Mouse (Mus musculus) hindbrain, embryonic 16.5 days (tissue): Measurements from ENCODE around the gene Cstl1. TPM values are rescaled to one million over a fixed set of nuclear protein-coding genes. Genes with fewer than 3 reads are reported as not detected.

ENCODE experiments used
- ATAC-seq: fragments of 200-750 bp; cut with Nextera tagmentation; 2 replicates; pipeline ENCODE4 v1.8.0; 2017; ENCODE audit warnings: moderate TSS enrichment, moderate library complexity
- H3K27ac ChIP-seq: fragments of 300-500 bp; sonication (generic); 2 replicates; pipeline ENCODE4 v1.5.1; 2014; ENCODE audit warnings: low read depth, mild to moderate bottlenecking, control low read depth, low read length, moderate library complexity
- H3K27me3 ChIP-seq: fragments of 300-500 bp; sonication (generic); replicated peaks from 2 replicates; pipeline ENCODE4 v1.6.1; 2014; ENCODE audit warnings: low read length; ENCODE audit not compliant: control insufficient read depth, insufficient read depth
- H3K36me3 ChIP-seq: fragments of 300-500 bp; sonication (generic); 2 replicates; pipeline ENCODE4 v1.6.1; 2014; ENCODE audit warnings: mild to moderate bottlenecking, low read length, moderate library complexity, mixed read lengths; ENCODE audit not compliant: control insufficient read depth, insufficient read depth
- H3K4me1 ChIP-seq: fragments of 300-500 bp; sonication (generic); 2 replicates; pipeline ENCODE4 v1.6.1; 2014; ENCODE audit warnings: low read depth, low read length; ENCODE audit not compliant: control insufficient read depth, insufficient read depth
- H3K4me2 ChIP-seq: fragments of 300-500 bp; sonication (generic); 2 replicates; pipeline ENCODE4 v1.6.1; 2014; ENCODE audit warnings: mild to moderate bottlenecking, low read length, control low read depth, moderate library complexity
- H3K4me3 ChIP-seq: fragments of 300-500 bp; sonication (generic); 2 replicates; pipeline ENCODE4 v1.5.1; 2014; ENCODE audit warnings: mild to moderate bottlenecking, low read length, control low read depth, moderate library complexity
- H3K9ac ChIP-seq: fragments of 300-500 bp; sonication (generic); 2 replicates; pipeline ENCODE4 v1.6.1; 2014; ENCODE audit warnings: low read depth, mild to moderate bottlenecking, control low read depth, low read length, moderate library complexity
- H3K9me3 ChIP-seq: fragments of 300-500 bp; sonication (generic); 2 replicates; pipeline ENCODE4 v1.6.1; 2014; ENCODE audit warnings: mild to moderate bottlenecking, low read length, moderate library complexity; ENCODE audit not compliant: control insufficient read depth
- WGBS: fragments of 180-500 bp; shearing (Covaris S2); extraction: QIAGEN DNeasy Blood & Tissue Kit; methylation state at CpG from one replicate; pipeline ENCODE4 v1.1.7; 2014; 5-methylcytosine and 5-hydroxymethylcytosine counted together
- polyA plus RNA-seq: library from polyadenylated mRNA; unstranded; fragments of >200 nt; fragmentation: Nextera tagmentation; extraction: Ambion mirVana; gene quantifications from 2 replicates; pipeline ENCODE4 v1.2.1, GENCODE M21; 2015

The Cstl1 gene
- polyA plus RNA-seq: not detected in 2 replicates

DNA sequence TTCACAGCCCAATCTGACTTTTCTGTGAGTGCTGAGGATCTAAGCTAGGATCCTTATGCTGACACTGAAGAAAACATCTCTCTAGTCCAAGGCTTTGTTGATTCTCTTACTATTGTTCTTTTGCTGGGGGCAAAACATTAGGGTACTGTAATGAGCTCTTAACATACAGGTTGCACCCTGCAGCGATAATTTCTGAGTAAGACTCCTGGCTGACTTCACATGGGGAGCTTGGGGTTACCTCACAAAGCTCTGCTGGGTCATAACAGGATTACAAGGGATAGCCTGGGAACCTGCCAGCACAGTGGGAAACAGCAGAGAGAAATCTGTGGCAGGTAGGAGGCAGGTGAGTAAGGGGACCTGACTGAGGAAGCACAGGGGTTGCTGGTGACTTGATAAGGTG is at the start of gene Cstl1:
TSS of gene Cstl1 (plus strand) at position 301 of the 400 bp plus-strand sequence.
- Histone ChIP-seq H3K9me3 (no peaks in the 10 kb centered on the region), H3K9ac (no peak within 1 kb of the TSS), H3K27ac (no peak within 1 kb of the TSS), H3K4me1 (no peaks in the 10 kb centered on the region), H3K4me3 (no peak within 1 kb of the TSS), H3K27me3 (0 out of 2 replicates have a peak, but pooled peaks cover 2% of the 10 kb centered on the region), H3K4me2 (no peak within 1 kb of the TSS), H3K36me3 (no peaks in the 10 kb centered on the region)
- WGBS: 85% methylated on average over 1 of the region's 1 CpGs
- no peak for ATAC-seq

DNA sequence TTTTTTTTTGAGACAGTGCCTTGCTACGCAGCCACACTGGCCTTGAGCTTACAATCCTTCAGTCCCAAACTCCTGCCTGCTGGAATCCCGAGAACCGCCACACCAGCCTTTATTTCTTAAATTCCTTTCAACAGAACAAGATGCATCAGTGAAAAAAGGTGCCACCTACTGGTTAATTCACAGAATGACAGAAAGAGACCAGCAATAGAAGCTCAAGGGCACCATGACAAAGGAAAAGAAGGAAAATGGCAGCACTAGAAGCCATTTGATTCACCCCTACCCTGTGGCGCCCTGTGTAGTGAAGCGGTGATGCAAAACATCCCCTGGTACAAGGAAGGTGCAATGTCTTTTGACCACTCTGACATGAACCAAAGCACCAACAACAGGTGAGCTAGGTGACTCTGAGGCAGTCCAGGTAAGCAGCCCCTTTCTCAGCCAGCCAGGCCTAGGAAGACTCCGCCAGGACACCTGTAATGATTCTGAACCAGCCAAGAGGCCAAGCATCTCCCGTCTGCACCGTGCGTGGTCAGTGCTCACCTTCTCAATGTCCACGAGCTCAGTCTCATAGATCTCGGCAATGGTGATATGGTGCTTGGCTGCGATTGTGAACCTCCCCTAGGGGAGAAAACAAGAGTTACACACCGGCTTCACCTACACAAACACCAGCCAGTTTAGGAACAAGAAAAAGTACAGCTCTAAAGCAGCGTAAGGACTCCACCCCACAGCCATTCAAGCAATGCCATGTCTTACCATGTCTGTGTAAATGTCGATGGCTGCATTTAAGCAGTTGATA is 43.6 kb upstream of the Cstl1 start:
- no peaks in the 10 kb centered on the region for H3K9me3 ChIP-seq
- WGBS: 73% methylated on average over 15 of the region's 15 CpGs
- H3K9ac ChIP-seq: no peak overlapping the region
- H3K27me3 ChIP-seq: no peaks in the 10 kb centered on the region
- H3K4me1 ChIP-seq: no peaks in the 10 kb centered on the region
- no peak overlapping the region for H3K4me2 ChIP-seq
- ATAC-seq: peak; percentile 43
- peaks cover 14% of the 10 kb centered on the region for H3K36me3 ChIP-seq
- H3K27ac ChIP-seq: no peak overlapping the region
- H3K4me3 ChIP-seq: no peak overlapping the region

GRCm38 (mm10) chr2:148707202-148707530 is 43.0 kb upstream of the Cstl1 start:
- Histone ChIP-seq H3K4me1 (no peaks in the 10 kb centered on the region), H3K27ac (no peak overlapping the region)
- WGBS: 51% methylated on average over 6 of the region's 6 CpGs

DNA sequence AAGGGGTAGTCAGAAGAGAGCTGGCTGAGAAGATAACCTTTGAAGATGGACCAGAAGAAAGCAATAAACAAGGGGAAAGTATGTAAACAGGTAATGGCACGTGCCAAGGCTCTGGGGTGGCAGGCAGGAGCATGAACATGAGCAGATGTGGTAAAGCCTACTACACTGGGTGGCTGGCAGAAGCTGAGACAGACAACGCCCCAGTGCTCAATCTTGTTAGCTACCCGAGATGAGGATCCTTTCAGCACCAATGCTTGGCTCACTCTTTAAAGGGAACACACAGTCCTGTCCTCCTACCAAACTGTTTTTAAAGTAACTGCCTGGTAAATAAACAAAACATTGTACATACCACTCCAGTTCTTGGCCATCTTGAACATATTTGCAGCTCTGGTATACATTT is 37.8 kb upstream of the Cstl1 start:
- no peaks in the 10 kb centered on the region for H3K27me3 ChIP-seq
- no peak overlapping the region for H3K4me3 ChIP-seq
- H3K36me3 ChIP-seq: peaks cover 13% of the 10 kb centered on the region
- H3K4me2 ChIP-seq: no peak overlapping the region
- H3K4me1 ChIP-seq: no peaks in the 10 kb centered on the region
- H3K9me3 ChIP-seq: no peaks in the 10 kb centered on the region
- H3K27ac ChIP-seq: no peak overlapping the region
- no peak for ATAC-seq
- no peak overlapping the region for H3K9ac ChIP-seq
- WGBS: 85% methylated on average over 3 of the region's 3 CpGs

More at GRCm38 (mm10) chr2:148707202-148707530, 43.0 kb upstream of the Cstl1 start:
- no peaks in the 10 kb centered on the region for H3K9me3 ChIP-seq
- peaks cover 16% of the 10 kb centered on the region for H3K36me3 ChIP-seq
- ATAC-seq: peak; percentile 49; the same call in 1 of the 2 replicates
- no peaks in the 10 kb centered on the region for H3K27me3 ChIP-seq
- H3K4me3 ChIP-seq: no peak overlapping the region
- no peak overlapping the region for H3K9ac ChIP-seq
- no peak overlapping the region for H3K4me2 ChIP-seq

DNA sequence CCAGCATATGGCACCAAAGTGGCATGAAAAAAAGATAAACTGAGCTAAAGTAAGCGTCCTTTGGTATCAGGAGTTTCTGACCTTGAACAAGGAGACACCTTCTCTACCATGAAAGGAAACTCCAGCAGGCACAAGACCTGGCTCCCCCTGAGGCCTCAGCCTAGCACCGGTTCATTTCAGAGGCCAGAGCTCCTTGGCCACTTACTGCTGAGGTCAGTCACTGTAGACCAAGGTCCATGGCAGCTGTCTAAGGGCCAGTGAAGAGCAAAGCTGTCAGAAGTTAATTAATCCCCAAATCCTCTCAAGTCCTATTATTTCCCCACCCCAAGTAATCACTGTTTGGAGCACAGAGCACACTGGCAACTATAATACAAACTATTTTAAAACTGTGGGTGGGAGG is 33.1 kb upstream of the Cstl1 start:
- 80% methylated on average over 2 of the region's 2 CpGs for WGBS
- Histone ChIP-seq H3K27me3 (no peaks in the 10 kb centered on the region), H3K4me2 (no peak overlapping the region), H3K4me3 (no peak overlapping the region), H3K4me1 (no peaks in the 10 kb centered on the region), H3K9me3 (no peaks in the 10 kb centered on the region), H3K9ac (no peak overlapping the region), H3K36me3 (no peaks in the 10 kb centered on the region), H3K27ac (no peak overlapping the region)
- ATAC-seq: no peak

DNA sequence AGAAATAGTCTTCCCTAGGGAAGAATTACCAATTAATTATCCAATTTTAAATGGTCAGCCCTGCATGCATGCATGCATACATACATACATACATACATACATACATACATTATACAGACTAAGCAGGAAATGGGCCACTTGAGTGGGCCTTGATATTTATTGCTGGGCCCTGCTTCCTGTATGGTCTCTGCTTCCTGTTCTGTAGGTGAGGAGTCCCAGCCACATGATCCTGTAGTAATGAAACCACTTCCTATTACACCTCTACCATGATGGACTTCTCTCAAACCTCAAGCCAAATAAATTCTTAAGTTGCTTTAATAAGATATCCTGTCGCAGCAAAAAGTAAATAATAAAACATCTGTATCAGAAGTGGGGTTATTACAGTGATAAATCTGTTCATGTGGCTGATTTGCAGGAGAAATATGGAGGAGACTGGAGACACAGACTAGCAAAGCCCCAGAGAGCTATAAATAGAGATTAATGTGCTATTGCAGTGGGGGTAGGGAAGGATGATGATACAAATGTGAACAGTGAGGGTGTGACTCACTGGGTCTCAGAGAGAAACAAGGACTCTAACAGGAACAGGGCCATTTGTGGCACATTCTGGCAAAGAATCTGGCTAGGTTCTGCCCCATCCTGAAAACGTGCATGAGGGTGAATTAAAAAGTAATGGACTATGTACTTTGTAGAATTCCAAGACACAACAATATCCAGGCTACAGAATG is 30.7 kb upstream of the Cstl1 start:
- no peak overlapping the region for H3K27ac ChIP-seq
- no peaks in the 10 kb centered on the region for H3K9me3 ChIP-seq
- no peak overlapping the region for H3K4me2 ChIP-seq
- no peak overlapping the region for H3K9ac ChIP-seq
- ATAC-seq: no peak
- H3K27me3 ChIP-seq: no peaks in the 10 kb centered on the region
- H3K36me3 ChIP-seq: no peaks in the 10 kb centered on the region
- H3K4me1 ChIP-seq: no peaks in the 10 kb centered on the region
- no peak overlapping the region for H3K4me3 ChIP-seq
- 84% methylated on average over 2 of the region's 2 CpGs for WGBS

DNA sequence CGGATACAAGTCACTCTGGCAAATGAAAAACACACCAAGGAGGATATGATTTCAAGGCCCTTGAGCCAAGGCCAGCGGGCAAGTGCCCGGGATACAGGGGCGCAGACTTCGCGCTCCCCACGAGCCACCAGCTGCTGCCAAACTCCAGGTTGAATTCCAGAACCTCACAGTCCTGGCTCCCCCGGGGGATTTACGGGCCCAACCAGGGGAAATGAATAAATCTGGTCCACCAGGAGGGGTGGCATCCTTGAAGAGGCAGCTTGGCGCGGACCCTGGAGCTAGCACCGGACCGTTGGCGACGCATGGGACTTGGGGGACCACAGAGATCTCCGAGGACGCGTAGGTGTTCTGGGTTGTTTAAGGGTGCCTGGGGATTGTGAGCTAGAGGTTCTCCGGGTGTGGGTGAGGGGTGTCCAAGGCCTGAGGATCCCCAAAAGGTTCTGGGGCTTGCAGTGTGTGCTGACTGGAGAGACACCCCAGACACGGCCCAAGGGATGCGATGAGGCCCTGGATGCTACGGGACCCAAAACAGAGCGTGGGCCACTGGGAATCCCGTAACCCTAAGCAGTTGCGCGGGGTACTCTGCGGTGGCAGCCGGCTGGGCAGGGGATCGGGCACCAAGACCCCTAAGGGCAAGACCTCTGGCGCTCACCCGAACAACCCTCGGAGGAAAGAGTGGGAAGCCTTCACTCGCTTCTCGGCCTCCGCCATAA is 18.4 kb upstream of the Cstl1 start:
- Histone ChIP-seq H3K9me3 (no peaks in the 10 kb centered on the region), H3K4me2 (peak overlapping the region; percentile 84), H3K9ac (peak overlapping the region; percentile 90), H3K4me3 (peak overlapping the region; percentile 88), H3K27me3 (no peaks in the 10 kb centered on the region), H3K36me3 (no peaks in the 10 kb centered on the region), H3K27ac (peak overlapping the region; percentile 69), H3K4me1 (peaks cover 12% of the 10 kb centered on the region)
- ATAC-seq: peak; percentile 82; the same call in 1 of the 2 replicates
- under 1% methylated on average over 34 of the region's 35 CpGs for WGBS

- Histone ChIP-seq H3K4me3 (peak within 1 kb of the TSS; percentile 88), H3K27ac (peak within 1 kb of the TSS; percentile 69), H3K4me1 (peaks cover 12% of the 10 kb centered on the region), H3K9ac (peak within 1 kb of the TSS; percentile 90), H3K36me3 (no peaks in the 10 kb centered on the region), H3K9me3 (no peaks in the 10 kb centered on the region), H3K27me3 (no peaks in the 10 kb centered on the region), H3K4me2 (peak within 1 kb of the TSS; percentile 84)
- WGBS: 5% methylated on average over 18 of the region's 18 CpGs
- peak; percentile 100 for ATAC-seq
Measured at GRCm38 (mm10) chr2:148732327-148733000, 17.7 kb upstream of the Cstl1 start, which contains the start of gene Napb. Napb (minus strand) TSS chr2:148732467.
